Mouse (Mus musculus) retina, postnatal 7 days (tissue): ENCODE data around the gene Mrpl17.

ENCODE experiments used
- DNase-seq: peaks from one replicate; pipeline ENCODE4 v3.0.0-alpha.2; 2012; ENCODE audit warnings: low read depth, low spot score

The Mrpl17 gene

DNA sequence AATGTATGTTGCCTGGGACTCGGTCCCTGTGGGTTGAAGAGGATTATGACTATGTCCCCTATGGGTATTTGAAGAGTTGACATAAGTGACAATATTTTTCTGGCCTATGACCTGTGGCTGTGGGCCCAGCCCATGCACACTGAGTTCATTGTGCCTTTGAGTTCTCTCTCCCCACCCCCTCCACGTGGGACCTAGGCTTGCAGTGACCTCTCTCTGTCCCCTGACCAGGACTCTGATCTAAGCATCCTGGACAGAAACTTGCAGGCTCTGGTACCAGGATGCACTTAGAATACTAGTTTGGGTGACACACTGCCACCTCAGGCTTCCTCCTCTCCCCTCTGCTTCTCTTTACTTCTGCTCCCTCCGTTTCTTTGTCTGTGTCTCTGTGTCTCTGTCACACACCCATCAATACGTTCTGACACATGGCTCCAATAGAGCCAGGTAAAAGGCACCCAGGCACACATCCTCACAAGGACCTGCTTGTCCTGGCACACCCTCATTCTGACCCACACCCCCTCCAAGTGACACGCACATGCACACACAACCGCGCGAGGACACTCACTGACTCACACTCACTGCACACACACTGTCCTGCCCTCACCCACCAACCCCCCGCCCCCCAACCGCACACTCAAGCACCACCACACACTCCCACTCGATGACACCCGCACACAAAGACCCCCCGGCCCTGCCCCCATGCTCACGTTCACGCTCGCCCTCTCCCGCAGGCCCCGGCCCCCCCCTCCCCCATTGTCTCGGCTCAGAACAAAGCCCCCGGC lies 24.2 kb downstream of the Mrpl17 start:
- no peak for DNase-seq

DNA sequence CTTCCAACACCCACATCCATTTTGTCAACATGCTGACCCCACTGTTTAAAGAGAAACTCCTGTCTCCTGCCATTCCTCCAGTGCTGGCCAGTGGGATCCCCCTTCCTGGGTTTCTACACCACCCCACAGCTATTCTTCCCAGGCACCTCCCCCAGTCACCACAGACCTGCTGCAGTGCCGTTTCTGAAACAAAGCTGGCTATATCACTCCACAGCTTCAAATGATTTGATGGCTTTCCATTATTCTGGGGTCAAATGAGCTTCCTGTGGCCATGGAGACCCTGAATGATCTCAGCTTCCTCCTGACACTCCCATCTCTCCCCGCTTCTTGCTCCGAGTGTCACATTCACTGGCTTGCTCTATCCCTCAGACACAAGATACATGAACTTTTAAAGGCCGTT lies 26.3 kb downstream of the Mrpl17 start:
- no peak for DNase-seq

DNA sequence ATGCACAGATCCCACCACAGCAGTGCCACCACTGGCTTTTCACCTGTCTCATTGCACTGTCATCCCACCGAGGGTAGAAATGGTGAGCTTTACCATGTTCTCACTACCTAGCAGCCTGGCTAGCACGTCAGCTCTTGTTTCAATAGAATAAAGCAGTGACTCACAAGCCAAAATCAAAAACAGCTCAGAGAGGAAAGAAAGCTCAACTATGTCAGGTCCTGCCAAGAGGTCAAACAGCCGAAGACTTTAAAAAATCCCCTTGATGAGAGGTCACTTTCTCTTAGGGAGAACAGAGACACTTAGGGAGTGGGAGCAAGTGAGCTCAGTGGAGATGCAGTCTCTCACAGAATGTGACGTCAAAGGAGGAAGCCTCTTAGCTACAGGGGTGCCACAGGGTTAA lies 27.0 kb downstream of the Mrpl17 start:
- DNase-seq: no peak

DNA sequence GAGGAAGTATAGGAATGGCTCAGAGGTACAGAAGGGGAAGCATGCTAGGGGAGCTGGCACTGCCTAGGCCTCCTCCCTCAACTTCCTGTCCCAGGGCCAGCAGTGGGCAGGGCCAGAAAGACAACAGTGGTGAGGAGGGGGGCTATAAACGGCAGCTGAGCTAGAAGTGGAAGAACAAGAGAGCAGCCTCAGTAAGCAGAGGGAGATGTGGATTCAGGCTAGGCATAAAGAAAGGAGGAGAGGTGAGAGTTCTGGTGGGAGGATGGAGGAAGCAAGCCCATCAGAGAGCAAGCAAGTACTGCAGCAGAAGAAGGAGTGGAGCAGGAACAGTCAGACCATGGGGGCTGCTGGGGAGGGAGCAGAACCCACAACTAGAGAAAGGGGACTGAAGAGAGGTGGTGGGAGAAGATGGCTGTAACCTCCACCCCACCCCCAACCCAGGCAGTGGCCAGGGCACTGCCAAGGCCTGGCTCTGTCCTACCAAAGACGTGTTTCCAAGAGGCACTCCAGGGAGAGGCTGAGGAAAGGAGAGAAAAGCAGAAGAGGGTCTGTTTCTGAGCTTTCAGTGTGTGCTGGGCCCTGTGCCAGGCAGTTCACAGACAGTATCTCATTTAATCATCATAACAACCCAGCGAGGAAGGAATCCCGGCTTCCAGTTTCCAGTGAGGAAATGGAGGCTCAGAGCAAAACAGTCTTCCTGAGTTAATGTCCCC lies 32.2 kb downstream of the Mrpl17 start:
- no peak for DNase-seq

DNA sequence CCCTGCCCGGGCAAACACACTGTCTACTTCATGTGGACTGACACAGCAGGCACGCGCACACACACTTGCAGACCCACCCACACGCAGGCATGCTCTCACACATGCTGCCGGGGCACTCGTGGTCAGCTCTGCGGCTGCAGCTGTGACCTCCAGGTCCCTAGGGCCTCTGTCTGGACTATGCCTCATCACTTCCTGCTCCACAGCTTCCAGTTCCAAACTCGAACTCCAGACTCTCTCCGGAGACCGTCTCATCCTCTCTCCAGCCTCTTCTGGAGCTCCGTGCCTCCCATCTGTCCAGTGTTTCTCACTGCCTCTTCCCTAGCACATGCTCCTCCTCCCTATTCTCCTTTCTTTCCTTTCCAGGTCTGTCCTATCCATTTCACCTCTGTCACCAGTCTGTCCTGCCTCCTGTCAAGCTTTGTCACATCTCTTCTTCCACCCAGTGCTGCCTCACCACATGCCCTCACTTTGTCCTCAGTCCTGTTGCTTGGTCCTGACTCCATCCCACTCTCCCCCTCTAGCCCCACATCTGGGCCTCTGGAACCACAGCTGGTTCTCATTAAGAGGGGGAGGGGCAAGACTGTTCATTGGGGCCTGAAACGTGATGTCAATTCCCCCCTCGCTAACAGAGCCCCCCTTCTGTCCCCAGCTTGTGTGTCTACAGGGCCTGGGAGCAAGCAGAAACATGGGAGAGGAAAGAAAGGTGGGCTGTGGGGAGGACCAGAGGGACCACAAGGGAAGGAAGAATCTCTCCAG lies 32.9 kb downstream of the Mrpl17 start:
- DNase-seq: no peak

DNA sequence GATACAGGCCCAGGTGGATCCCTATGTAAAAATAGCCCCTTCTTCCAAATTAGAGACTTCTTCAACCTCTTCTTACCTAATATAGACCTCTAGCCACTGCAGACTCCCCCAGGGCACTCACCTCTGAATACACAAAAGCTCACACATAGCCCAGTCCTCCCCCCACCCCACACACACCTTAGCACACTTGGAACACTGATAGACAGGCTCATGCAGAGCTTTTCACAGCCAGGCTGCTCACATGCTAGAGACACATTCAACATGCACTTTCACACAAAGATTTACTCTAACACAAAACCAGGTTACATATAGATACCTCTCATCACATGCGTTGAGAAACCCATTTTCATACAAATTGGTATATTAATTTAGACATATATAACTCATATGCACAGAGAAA lies 33.6 kb downstream of the Mrpl17 start:
- DNase-seq: no peak

DNA sequence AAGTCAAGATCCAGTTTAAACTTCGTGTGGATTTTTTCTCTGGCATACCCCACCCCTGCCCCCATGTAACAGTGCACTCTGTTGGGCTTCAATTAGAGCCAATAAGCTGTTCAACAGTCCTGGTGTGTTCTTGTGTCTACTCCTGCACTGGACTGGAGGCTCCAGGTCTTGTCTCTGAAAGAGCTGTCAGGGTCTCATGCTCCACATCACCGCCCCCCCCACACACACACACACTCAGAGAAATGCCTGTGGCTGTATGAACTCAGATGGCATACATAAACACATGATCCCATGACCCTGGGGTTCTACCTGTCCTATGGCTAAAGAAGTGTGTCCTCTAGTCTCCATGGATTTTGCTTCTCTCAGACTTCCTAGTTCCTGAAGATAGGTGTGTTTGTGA lies 34.9 kb downstream of the Mrpl17 start:
- no peak for DNase-seq

DNA sequence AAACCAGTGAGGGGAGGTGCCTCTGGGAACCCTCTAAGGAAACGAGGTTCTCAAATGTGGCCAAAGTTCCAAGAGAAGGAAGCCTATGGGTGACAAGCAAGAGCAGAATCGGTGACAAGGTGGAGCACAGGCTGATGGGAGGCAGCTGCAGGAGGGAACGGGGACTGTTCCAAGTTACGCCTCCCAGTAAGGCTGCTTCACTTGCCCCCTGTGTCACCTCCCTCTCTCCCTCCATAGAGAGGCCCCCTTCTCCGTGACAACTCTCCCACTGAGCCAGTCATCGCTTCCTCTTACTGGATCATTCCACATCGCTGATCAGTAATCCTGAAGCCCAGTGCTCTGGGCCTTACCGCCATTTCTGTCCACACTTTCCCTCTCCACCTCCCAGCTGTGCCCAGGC lies 36.2 kb downstream of the Mrpl17 start:
- no peak for DNase-seq

DNA sequence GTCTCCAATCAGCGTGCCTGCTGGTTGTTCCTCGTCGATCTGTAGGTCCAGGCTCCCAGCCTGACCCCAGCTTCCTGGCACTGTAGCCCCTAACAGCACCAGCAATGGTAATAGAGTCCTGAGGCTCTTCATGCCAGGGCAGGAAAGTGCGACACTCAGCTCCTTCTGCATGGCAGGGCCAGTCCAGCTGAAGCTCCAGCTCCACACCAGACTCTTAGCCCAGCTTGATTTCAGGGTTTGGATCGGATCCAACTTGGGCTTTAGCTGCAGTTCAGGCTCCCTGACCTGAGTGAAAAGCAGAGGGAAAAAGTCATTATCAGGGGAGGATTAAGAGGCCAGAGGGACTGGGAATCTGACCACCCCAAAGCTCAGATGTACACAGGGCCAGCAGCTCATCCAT lies 37.9 kb downstream of the Mrpl17 start:
- DNase-seq: no peak

DNA sequence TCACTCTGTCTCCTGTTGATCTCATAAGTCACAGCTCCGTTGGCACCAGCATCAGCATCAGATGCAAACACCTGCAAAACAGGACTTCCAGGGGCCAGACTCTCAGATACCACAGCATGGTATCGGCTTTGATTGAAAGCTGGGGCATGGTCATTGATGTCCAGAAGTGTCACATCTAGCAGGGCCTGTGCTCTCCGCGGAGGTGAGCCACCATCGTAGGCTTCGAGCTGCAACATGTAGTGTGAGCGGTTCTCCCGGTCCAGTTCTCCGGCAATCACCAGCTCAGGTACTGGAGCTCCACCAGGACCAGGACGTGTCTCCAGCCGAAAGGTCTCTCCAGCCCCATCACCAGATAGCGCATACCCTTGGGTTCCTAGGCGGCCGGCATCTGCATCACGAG lies 38.6 kb downstream of the Mrpl17 start:
- no peak for DNase-seq

DNA sequence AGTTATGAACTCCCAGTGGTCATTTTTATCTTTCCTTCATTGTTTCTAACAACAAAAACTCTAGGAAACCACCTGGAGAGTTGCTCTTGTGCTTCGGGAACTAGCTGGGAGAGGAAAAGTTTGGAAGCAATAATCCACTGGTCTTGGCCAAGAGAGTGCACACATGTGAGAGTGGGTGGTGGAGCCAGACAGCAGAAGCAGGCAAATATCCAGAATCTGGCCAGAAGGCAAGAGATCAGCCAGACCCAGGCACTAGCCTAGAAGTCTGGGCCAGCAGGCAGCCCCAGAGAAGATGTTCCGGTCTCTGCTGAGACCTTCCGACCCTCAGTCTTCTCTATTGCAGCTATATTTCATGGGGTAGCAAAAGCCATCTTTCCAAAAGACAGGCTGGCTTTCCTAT lies 40.9 kb downstream of the Mrpl17 start:
- DNase-seq: no peak

DNA sequence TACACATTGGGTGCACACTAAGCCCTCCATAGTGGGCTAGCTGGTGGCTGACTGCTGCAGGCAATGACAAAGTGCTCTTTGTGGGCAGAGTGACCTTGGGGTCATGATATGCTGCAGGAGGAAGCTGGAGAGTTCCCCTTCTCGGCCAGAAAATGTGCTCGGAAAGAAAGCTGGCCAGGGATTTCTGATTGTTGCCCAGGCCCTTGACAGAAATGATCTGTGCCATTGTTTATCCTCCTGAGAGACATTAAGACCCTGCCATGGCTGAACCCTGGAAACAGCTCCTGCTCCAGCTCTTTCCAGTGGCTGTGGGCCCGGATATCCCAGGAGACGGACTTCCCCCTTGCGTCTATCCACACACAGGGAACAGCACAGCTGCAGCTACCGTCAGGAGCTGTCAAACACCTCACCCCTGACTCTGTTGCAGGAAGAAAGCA lies 43.2 kb downstream of the Mrpl17 start:
- DNase-seq: no peak

DNA sequence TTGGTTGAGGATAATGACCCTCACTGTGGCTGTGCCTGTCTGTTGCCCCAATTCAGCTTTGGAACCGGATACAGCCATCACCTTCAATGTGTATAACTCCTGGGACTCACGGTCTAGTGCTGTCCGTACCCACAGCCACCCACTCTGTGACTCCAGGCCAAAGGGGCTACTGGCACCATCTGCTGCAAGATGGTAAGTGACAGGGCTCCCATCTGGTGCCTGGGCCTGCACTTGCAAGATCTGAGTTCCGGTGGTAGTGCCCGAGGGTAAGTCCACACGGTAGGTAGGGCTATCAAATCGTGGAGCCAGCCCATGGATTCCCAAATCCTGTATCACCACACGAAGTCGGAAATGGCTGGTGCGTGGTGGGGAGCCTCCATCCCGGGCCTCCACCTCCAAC lies 46.6 kb downstream of the Mrpl17 start:
- DNase-seq: no peak

DNA sequence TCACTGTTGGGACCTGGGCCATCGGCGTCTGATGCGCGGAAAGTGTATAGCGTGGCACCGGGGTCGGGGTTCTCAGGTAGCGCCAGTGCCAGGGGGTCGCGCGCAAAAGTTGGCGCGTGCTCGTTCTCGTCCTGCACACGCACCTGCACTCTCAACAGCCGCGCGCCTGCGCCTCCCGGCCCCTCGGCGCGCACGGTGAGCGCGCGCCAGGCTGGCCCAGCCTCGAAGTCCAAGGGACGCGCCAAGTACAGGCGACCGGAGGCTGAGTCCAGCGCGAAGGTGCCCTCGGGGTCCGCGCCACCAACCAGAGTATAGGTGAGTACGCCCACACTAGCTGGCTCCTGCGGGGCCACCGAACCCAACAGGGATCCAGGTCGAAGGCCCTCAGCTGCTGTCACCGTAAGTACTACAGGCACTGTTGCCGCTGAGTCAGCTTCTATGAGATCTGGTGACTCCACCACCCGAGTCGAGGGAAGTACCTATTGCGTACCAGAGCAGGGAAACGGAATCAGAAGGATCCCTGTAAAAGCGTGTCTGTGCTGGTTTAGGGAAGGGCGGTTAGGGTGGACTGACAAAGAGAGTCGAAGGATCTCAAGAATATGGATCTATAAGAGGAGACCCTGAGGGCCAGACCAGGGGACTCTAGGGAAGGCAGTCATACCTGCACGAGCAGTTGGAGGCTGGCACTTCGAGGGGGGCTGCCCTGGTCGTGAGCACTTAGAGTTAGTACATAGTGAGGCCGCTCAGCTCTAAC lies 48.2 kb downstream of the Mrpl17 start:
- no peak for DNase-seq

DNA sequence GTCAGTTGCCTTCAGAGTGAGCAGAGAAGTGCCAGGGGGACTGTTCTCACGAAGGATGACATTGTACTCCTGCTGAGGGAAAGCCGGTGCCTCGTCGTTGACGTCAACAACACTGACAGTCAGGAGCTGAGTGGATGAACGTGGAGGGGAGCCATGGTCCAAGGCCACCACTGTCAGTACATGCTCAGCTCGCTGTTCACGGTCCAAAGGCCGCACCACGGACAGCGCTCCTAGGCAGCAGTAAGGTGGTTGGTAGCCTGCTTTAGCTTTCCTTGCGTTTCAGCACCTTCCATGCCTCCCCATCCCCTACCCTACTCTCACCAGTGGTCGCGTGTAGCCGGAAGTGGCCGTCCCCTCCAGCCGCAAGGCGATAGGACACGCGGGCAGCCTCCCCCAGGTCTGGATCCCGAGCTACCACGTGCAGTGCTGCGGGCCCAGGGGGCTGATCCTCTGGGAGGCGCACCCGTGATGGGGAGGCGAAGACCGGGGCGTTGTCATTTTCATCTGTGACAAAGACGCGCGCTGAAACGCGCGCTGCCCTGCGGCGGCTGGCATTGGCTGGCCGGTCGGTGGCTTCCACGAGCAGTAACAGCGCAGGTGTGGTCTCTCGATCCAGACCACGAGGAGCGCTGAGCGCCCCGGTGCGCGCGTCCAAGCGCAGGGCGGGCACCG lies 49.0 kb downstream of the Mrpl17 start:
- DNase-seq: no peak

DNA sequence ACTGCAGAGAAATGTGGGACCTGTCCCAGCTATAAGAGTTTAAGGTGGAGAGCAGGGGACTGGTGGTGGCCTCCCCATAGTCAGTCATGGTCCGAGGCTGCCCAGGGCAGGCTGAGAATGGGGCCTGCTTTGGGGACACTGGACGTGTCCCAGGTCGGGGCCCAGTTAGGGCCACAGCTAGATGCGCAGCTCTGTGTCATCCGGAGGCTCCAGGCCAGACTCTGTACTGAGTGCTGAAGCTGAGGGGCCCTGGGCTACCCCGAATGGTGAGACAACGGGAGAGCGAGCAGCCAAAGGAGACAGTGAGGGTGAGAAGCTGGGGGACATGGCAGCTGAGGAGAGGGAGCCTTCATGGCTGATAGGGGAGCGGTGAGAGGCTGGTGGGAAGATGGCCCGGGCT lies 57.6 kb downstream of the Mrpl17 start:
- no peak for DNase-seq
